Mouse (Mus musculus) bone marrow macrophage, adult 2 months (primary cell): ENCODE results near the gene Dennd1a. TPM values are rescaled to one million over a fixed set of nuclear protein-coding genes. Genes with fewer than 3 reads are reported as not detected.

Source experiments
- H3K27ac ChIP-seq: 2 replicates; pipeline ENCODE4 v1.5.1; 2012; ENCODE audit warnings: low read depth, low read length; ENCODE audit not compliant: insufficient read depth
- H3K4me1 ChIP-seq: 2 replicates; pipeline ENCODE4 v1.6.1; 2012; ENCODE audit warnings: low read length; ENCODE audit not compliant: control insufficient read depth, insufficient read depth
- H3K4me3 ChIP-seq: 2 replicates; pipeline ENCODE4 v1.5.1; 2012; ENCODE audit warnings: mild to moderate bottlenecking, low read length, moderate library complexity; ENCODE audit not compliant: insufficient read depth
- CTCF ChIP-seq: IDR thresholded peaks from 2 replicates; pipeline ENCODE4 v1.5.1; 2012; ENCODE audit warnings: low read depth, mild to moderate bottlenecking, low read length, moderate library complexity
- POLR2A ChIP-seq: IDR thresholded peaks from 2 replicates; pipeline ENCODE4 v1.6.1; 2012; ENCODE audit warnings: mild to moderate bottlenecking, low read depth, low read length, borderline replicate concordance
- polyA plus RNA-seq: library from polyadenylated mRNA; stranded (reverse); fragments of >200 nt; gene quantifications from 2 replicates; pipeline ENCODE4 v1.2.4, GENCODE M21; 2012; ENCODE audit not compliant: missing spikeins, insufficient read depth, insufficient read length

Gene Dennd1a
- polyA plus RNA-seq, 1 experiment, result 73.7 TPM

GRCm38 (mm10) chr2:38156001-38156400 is 131.2 kb downstream of the Dennd1a start:
- H3K4me3 ChIP-seq, result no peak overlapping the region
- H3K27ac ChIP-seq, result no peak overlapping the region
- TF ChIP-seq CTCF (no peak), POLR2A (no peak)
- H3K4me1 ChIP-seq, result peaks cover 2% of the 10 kb centered on the region; the same call in 1 of the 2 replicates

- TF ChIP-seq POLR2A, result no peak
- no peak for TF ChIP-seq CTCF
- Histone ChIP-seq H3K4me1 (no peaks in the 10 kb centered on the region), H3K4me3 (no peak overlapping the region), H3K27ac (no peak overlapping the region)
Observed at GRCm38 (mm10) chr2:38144831-38145230, 142.4 kb downstream of the Dennd1a start.

GRCm38 (mm10) chr2:38144067-38144779 is 143.0 kb downstream of the Dennd1a start:
- Histone ChIP-seq H3K4me3 (no peak overlapping the region), H3K4me1 (no peaks in the 10 kb centered on the region), H3K27ac (no peak overlapping the region)
- TF ChIP-seq CTCF, result no peak
- no peak for TF ChIP-seq POLR2A

- H3K27ac ChIP-seq, result no peak overlapping the region
- H3K4me3 ChIP-seq, result no peak overlapping the region
- TF ChIP-seq POLR2A, result no peak
- no peak for TF ChIP-seq CTCF
- no peaks in the 10 kb centered on the region for H3K4me1 ChIP-seq
Observed at GRCm38 (mm10) chr2:38142905-38143304, 144.3 kb downstream of the Dennd1a start.

- Histone ChIP-seq H3K4me3 (no peak overlapping the region), H3K27ac (no peak overlapping the region), H3K4me1 (no peaks in the 10 kb centered on the region)
- TF ChIP-seq CTCF (no peak), POLR2A (no peak)
Observed at GRCm38 (mm10) chr2:38142210-38142609, 145.0 kb downstream of the Dennd1a start.

- Histone ChIP-seq H3K27ac (no peak overlapping the region), H3K4me3 (no peak overlapping the region), H3K4me1 (no peaks in the 10 kb centered on the region)
- TF ChIP-seq CTCF (no peak), POLR2A (no peak)
Observed at GRCm38 (mm10) chr2:38139536-38139935, 147.7 kb downstream of the Dennd1a start.

GRCm38 (mm10) chr2:38137086-38137485 is 150.1 kb downstream of the Dennd1a start:
- TF ChIP-seq POLR2A, result no peak
- no peak for TF ChIP-seq CTCF
- Histone ChIP-seq H3K4me1 (no peaks in the 10 kb centered on the region), H3K27ac (no peak overlapping the region)

GRCm38 (mm10) chr2:38135427-38135826 is 151.8 kb downstream of the Dennd1a start:
- H3K27ac ChIP-seq, result no peak overlapping the region
- H3K4me1 ChIP-seq, result no peaks in the 10 kb centered on the region
- no peak overlapping the region for H3K4me3 ChIP-seq
- no peak for TF ChIP-seq POLR2A
- TF ChIP-seq CTCF, result no peak

More at GRCm38 (mm10) chr2:38137086-38137485, 150.1 kb downstream of the Dennd1a start:
- no peak overlapping the region for H3K4me3 ChIP-seq

- Histone ChIP-seq H3K27ac (no peak overlapping the region), H3K4me1 (no peaks in the 10 kb centered on the region), H3K4me3 (no peak overlapping the region)
- TF ChIP-seq CTCF (no peak), POLR2A (no peak)
Observed at GRCm38 (mm10) chr2:38133036-38133825, 154.0 kb downstream of the Dennd1a start.
